Mouse (Mus musculus): ENCODE measurements at regions not wholly inside any gene's neighbourhood (a gene's known extent, or its start where the extent isn't known, plus 50 kb on each side); places are given as distances from the start of the nearest gene placed in this dataset.

- TF ChIP-seq MAFK (IDR thresholded peaks at IDR 0.05; ENCODE audit: insufficient replicate concordance, low read length) (peak; percentile 86), ELF1 (IDR thresholded peaks at IDR 0.05; ENCODE audit: low read depth, low read length) (no peak), ZC3H11A (IDR thresholded peaks at IDR 0.05; ENCODE audit: low read depth, low read length) (peak; percentile 1; the same call in 1 of the 2 replicates), CHD1 (IDR thresholded peaks at IDR 0.05; ENCODE audit: low read depth, low read length) (no peak), JUN (IDR thresholded peaks at IDR 0.05; ENCODE audit: insufficient read depth, low read depth, low read length) (peak; percentile 94), PAX5 (IDR thresholded peaks at IDR 0.05; ENCODE audit: low read length) (no peak), POLR2AphosphoS2 (IDR thresholded peaks at IDR 0.05; ENCODE audit: low read depth, low read length) (no peak), UBTF (IDR thresholded peaks at IDR 0.05; ENCODE audit: low read depth, low read length) (no peak), IRF4 (IDR thresholded peaks at IDR 0.05; ENCODE audit: low read depth, low read length) (peak; percentile 97), KAT2A (IDR thresholded peaks at IDR 0.05; ENCODE audit: insufficient replicate concordance, low read length) (no peak), MXI1 (IDR thresholded peaks at IDR 0.05; ENCODE audit: low read depth, low read length) (peak; percentile 29; the same call in 1 of the 2 replicates), TCF12 (IDR thresholded peaks at IDR 0.05; ENCODE audit: low read depth, low read length) (peak; percentile 81)
Measured at GRCm38 (mm10) chr15:62325451-62326290, 1402.9 kb upstream of the A1bg start (continued).

GRCm38 (mm10) chr15:62320966-62321365 is 1398.2 kb upstream of the A1bg start:
- TF ChIP-seq CTCF (conservative IDR thresholded peaks at IDR 0.05 in 1 of 2, IDR thresholded peaks at IDR 0.05 in 1 of 2; ENCODE audit: low read depth in 2 of 2, low read length in 2 of 2) = no peak
- TF ChIP-seq NRF1 (IDR thresholded peaks at IDR 0.05; ENCODE audit: low read depth, low read length) = no peak
- TF ChIP-seq ZC3H11A (IDR thresholded peaks at IDR 0.05; ENCODE audit: low read depth, low read length) = no peak
- no peak for TF ChIP-seq MYC (IDR thresholded peaks at IDR 0.05; ENCODE audit: low read depth, low read length)
- TF ChIP-seq JUN (IDR thresholded peaks at IDR 0.05; ENCODE audit: insufficient read depth, low read depth, low read length) = no peak
- TF ChIP-seq RAD21 (IDR thresholded peaks at IDR 0.05; ENCODE audit: low read depth, low read length) = no peak
- no peak for TF ChIP-seq EP300 (IDR thresholded peaks at IDR 0.05; ENCODE audit: low read length)
- TF ChIP-seq RCOR1 (conservative IDR thresholded peaks at IDR 0.05; ENCODE audit: low read depth, low read length) = no peak
- Histone ChIP-seq H3K27ac (ENCODE audit: insufficient read depth, low read depth) (no peak overlapping the region), H3K4me1 (ENCODE audit: control insufficient read depth in 1 of 2, insufficient read depth in 2 of 2) (peaks cover 28 to 54% of the 10 kb centered on the region in 2 experiments), H3K27me3 (replicated peaks) (no peaks in the 10 kb centered on the region), H3K4me3 (replicated peaks in 1 of 3; ENCODE audit: low read depth in 2 of 3, low read length in 2 of 3, poor library complexity in 1 of 3) (no peak overlapping the region), H3K36me3 (replicated peaks in 1 of 2; ENCODE audit: control insufficient read depth in 1 of 2, insufficient read depth in 1 of 2, low read length in 1 of 2) (no peaks in the 10 kb centered on the region), H3K9me3 (replicated peaks; ENCODE audit: low read length) (no peaks in the 10 kb centered on the region), H3K4me2 (ENCODE audit: insufficient read depth, low read depth, poor library complexity, severe bottlenecking) (no peak overlapping the region), H3K79me2 (replicated peaks; ENCODE audit: control insufficient read depth, extremely low read depth, insufficient read depth, poor library complexity, severe bottlenecking) (no peaks in the 10 kb centered on the region), H3K9ac (ENCODE audit: insufficient read depth, low read depth) (no peak overlapping the region)
- no peak for DNase-seq (ENCODE audit: extremely low read depth)
- dilution Hi-C loops (cut with MboI; ENCODE audit: extremely low pct_ligation_motif_present, extremely low pct_unique_long_range_greater_than_20kb, low sequenced_read_pairs) = no loop called here
- in situ Hi-C loops (cut with MboI; ENCODE audit: low pct_ligation_motif_present, low pct_unique_long_range_greater_than_20kb, low sequenced_read_pairs) = no loop called here
